Mouse (Mus musculus) bone marrow macrophage, adult 2 months (primary cell): ENCODE measurements around the gene Adra2b.

Experiments used
- CTCF ChIP-seq: IDR thresholded peaks from 2 replicates; pipeline ENCODE4 v1.5.1; 2012; ENCODE audit warnings: low read depth, mild to moderate bottlenecking, low read length, moderate library complexity
- POLR2A ChIP-seq: IDR thresholded peaks from 2 replicates; pipeline ENCODE4 v1.6.1; 2012; ENCODE audit warnings: mild to moderate bottlenecking, low read depth, low read length, borderline replicate concordance

GRCm38 (mm10) chr2:127335767-127336496, 27.1 kb upstream of the Adra2b start, which contains the start of gene Dusp2:
- TF ChIP-seq CTCF (no peak), POLR2A (peak; percentile 86; the same call in 1 of the 2 replicates)
